Mouse (Mus musculus): ENCODE data around the gene Krtap29-1.

The Krtap29-1 gene

GRCm38 (mm10) chr11:99978953-99979352 lies at the start of gene Krtap29-1:
Gene Krtap29-1, minus strand, starts transcription at chr11:99979053.
- in situ Hi-C loops (cut with MboI; ENCODE audit: unreplicated experiment in 2 of 2), result no loop called here

- in situ Hi-C loops (cut with MboI; ENCODE audit: unreplicated experiment in 2 of 2), result loop anchor here in 1 of 2 experiments (25.0 kb wide), 1 partner anchor 634 kb away; the partner anchor contains the start of gene Krt10
Measured at GRCm38 (mm10) chr11:100021438-100021837, 42.6 kb upstream of the Krtap29-1 start.

GRCm38 (mm10) chr11:100019466-100019865 lies 40.6 kb upstream of the Krtap29-1 start:
- in situ Hi-C loops (cut with MboI; ENCODE audit: unreplicated experiment in 2 of 2), result loop anchor here in 1 of 2 experiments (25.0 kb wide), 1 partner anchor 632 kb away; the partner anchor contains the start of gene Krt10

GRCm38 (mm10) chr11:100016112-100016511 lies 37.3 kb upstream of the Krtap29-1 start, which contains the start of gene Krt33a:
Gene Krt33a, minus strand, starts transcription at chr11:100016212.
- in situ Hi-C loops (cut with MboI; ENCODE audit: unreplicated experiment in 2 of 2), result loop anchor here in 1 of 2 experiments (25.0 kb wide), 1 partner anchor 629 kb away; the partner anchor contains the start of gene Krt10

GRCm38 (mm10) chr11:100013691-100014171 lies 34.9 kb upstream of the Krtap29-1 start:
- in situ Hi-C loops (cut with MboI; ENCODE audit: unreplicated experiment in 2 of 2), result loop anchor here in 1 of 2 experiments (25.0 kb wide), 1 partner anchor 626 kb away; the partner anchor contains the start of gene Krt10

- in situ Hi-C loops (cut with MboI; ENCODE audit: unreplicated experiment in 2 of 2), result loop anchor here in 1 of 2 experiments (25.0 kb wide), 1 partner anchor 623 kb away; the partner anchor contains the start of gene Krt10
Measured at GRCm38 (mm10) chr11:100010682-100011081, 31.8 kb upstream of the Krtap29-1 start.

- in situ Hi-C loops (cut with MboI; ENCODE audit: unreplicated experiment in 2 of 2), result loop anchor here in 1 of 2 experiments (25.0 kb wide), 1 partner anchor 621 kb away; the partner anchor contains the start of gene Krt10
Measured at GRCm38 (mm10) chr11:100008336-100008735, 29.5 kb upstream of the Krtap29-1 start.

GRCm38 (mm10) chr11:100006624-100007023 lies 27.8 kb upstream of the Krtap29-1 start:
- in situ Hi-C loops (cut with MboI; ENCODE audit: unreplicated experiment in 2 of 2), result loop anchor here in 1 of 2 experiments (25.0 kb wide), 1 partner anchor 619 kb away; the partner anchor contains the start of gene Krt10

GRCm38 (mm10) chr11:100005905-100006304 lies 27.1 kb upstream of the Krtap29-1 start:
- in situ Hi-C loops (cut with MboI; ENCODE audit: unreplicated experiment in 2 of 2), result loop anchor here in 1 of 2 experiments (25.0 kb wide), 1 partner anchor 619 kb away; the partner anchor contains the start of gene Krt10

GRCm38 (mm10) chr11:100004846-100005245 lies 26.0 kb upstream of the Krtap29-1 start:
- in situ Hi-C loops (cut with MboI; ENCODE audit: unreplicated experiment in 2 of 2), result loop anchor here in 1 of 2 experiments (25.0 kb wide), 1 partner anchor 618 kb away; the partner anchor contains the start of gene Krt10

GRCm38 (mm10) chr11:99999091-99999490 lies 20.2 kb upstream of the Krtap29-1 start:
- in situ Hi-C loops (cut with MboI; ENCODE audit: unreplicated experiment in 2 of 2), result no loop called here

GRCm38 (mm10) chr11:99994384-99994661 lies 15.5 kb upstream of the Krtap29-1 start:
- in situ Hi-C loops (cut with MboI; ENCODE audit: unreplicated experiment in 2 of 2), result no loop called here

GRCm38 (mm10) chr11:99993620-99994383 lies 14.9 kb upstream of the Krtap29-1 start, which contains the start of gene Krtap17-1:
Gene Krtap17-1, minus strand, starts transcription at chr11:99993994.
- in situ Hi-C loops (cut with MboI; ENCODE audit: unreplicated experiment in 2 of 2), result no loop called here

- in situ Hi-C loops (cut with MboI; ENCODE audit: unreplicated experiment in 2 of 2), result no loop called here
Measured at GRCm38 (mm10) chr11:99990571-99990970, 11.7 kb upstream of the Krtap29-1 start.

GRCm38 (mm10) chr11:99989881-99990405 lies 11.1 kb upstream of the Krtap29-1 start:
- in situ Hi-C loops (cut with MboI; ENCODE audit: unreplicated experiment in 2 of 2), result no loop called here

- in situ Hi-C loops (cut with MboI; ENCODE audit: unreplicated experiment in 2 of 2), result no loop called here
Measured at GRCm38 (mm10) chr11:99988530-99988929, 9.7 kb upstream of the Krtap29-1 start.

- in situ Hi-C loops (cut with MboI; ENCODE audit: unreplicated experiment in 2 of 2), result no loop called here
Measured at GRCm38 (mm10) chr11:99986180-99986647, 7.4 kb upstream of the Krtap29-1 start, which contains the start of gene Krtap16-1. Gene Krtap16-1, minus strand, starts transcription at chr11:99986597.

GRCm38 (mm10) chr11:99985291-99986092 lies 6.6 kb upstream of the Krtap29-1 start:
- in situ Hi-C loops (cut with MboI; ENCODE audit: unreplicated experiment in 2 of 2), result no loop called here

GRCm38 (mm10) chr11:99983442-99983841 lies 4.6 kb upstream of the Krtap29-1 start:
- in situ Hi-C loops (cut with MboI; ENCODE audit: unreplicated experiment in 2 of 2), result no loop called here

- in situ Hi-C loops (cut with MboI; ENCODE audit: unreplicated experiment in 2 of 2), result no loop called here
Measured at GRCm38 (mm10) chr11:99982731-99983130, 3.9 kb upstream of the Krtap29-1 start.
